Mouse (Mus musculus): ENCODE results near the gene Rbfox1. TPM values are rescaled to one million over a fixed set of nuclear protein-coding genes. Genes with fewer than 3 reads are reported as not detected.

Rbfox1 gene
- polyA plus RNA-seq, 1 experiment from 2014 or later, result 223 TPM

DNA sequence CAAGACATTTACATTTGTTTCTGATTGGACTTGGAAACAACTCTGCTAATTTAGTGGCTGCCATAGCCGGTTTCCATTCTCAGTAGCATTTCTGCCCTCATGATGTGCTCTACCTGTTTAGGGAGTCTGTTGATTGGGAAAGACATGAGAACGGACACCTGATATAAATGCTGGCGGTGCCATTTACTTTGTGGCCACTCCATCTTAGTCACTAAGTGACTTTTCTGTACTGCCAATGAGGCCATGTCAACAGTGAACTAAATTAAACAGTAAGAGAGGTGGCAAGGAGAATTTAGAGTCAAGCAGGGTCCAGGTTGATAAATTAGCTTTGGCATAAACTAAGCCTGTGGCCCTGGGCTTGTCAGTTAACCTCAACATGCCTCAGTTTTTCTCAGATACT is 1191.6 kb downstream of the Rbfox1 start:
- 97% methylated on average over 3 of the region's 3 CpGs for WGBS

DNA sequence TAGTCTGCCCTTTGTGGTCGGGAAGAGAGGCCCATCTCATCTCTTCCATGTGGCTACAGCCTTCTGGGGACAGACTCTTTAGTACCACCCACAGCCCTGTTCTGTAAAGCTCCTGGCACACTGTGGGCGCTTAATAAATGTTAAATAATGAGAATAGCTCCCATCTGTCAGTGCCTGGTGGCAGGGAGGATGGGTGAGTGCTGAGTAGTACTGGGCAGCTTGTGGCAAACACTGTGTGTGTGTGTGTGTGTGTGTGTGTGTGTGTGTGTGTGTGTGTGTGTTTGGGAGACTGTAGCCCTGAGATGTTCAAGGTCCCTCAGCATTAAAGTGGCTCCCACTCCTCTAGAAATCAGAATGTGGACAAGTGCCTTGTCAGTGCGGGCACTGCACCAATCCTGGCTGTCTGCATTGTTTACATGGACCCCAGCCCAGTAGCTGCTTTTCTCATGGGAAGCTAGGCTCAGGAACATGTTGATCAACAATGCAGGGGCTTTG is 1196.0 kb downstream of the Rbfox1 start:
- Histone ChIP-seq H3K9me3 (no peaks in the 10 kb centered on the region), H3K4me3 (no peak overlapping the region), H3K9ac (no peak overlapping the region), H3K36me3 (replicated peaks) (no peaks in the 10 kb centered on the region), H3K4me2 (no peak overlapping the region), H3K4me1 (no peaks in the 10 kb centered on the region), H3K27ac (no peak overlapping the region), H3K27me3 (replicated peaks) (no peaks in the 10 kb centered on the region)
- ATAC-seq (replicated peaks), result no peak; the same call in 1 of the 2 replicates
- WGBS, result 68% methylated on average over 3 of the region's 3 CpGs

More for the DNA sequence above, 1191.6 kb downstream of the Rbfox1 start:
- no peak overlapping the region for H3K9ac ChIP-seq
- H3K4me2 ChIP-seq, result no peak overlapping the region
- H3K4me1 ChIP-seq, result no peaks in the 10 kb centered on the region
- no peak overlapping the region for H3K27ac ChIP-seq
- no peaks in the 10 kb centered on the region for H3K36me3 ChIP-seq (replicated peaks)
- no peak overlapping the region for H3K4me3 ChIP-seq
- H3K27me3 ChIP-seq (replicated peaks), result no peaks in the 10 kb centered on the region
- ATAC-seq (replicated peaks), result no peak
- H3K9me3 ChIP-seq, result no peaks in the 10 kb centered on the region

DNA sequence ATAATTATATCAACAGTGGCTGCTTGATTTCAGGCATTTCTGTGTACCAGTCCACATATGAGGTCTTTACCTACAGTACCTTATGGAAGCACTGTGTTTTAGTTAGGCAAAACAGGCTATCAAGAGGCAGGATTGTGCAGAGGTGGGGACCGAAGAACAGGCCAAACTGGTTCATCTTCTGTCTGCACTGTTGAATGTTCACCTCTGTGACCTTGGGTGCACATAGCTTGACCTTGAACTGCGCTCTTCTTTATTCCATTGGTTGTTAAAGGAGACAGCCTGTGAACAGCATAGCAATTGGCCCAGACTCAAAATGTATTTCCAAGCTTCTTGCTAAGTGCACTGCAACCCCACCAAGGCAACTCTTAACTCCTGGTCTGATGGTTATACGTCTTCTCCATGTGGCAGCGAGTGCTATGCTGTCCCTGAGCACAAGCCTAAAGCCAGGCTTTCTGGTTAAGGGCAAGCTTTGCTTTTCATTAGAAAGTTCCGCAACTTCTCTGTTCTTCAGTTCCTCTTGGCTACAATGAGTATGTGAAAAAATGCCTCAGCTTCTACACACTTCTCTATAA is 1196.6 kb downstream of the Rbfox1 start:
- Histone ChIP-seq H3K4me1 (no peaks in the 10 kb centered on the region), H3K27me3 (replicated peaks) (no peaks in the 10 kb centered on the region), H3K4me2 (no peak overlapping the region), H3K4me3 (no peak overlapping the region), H3K36me3 (replicated peaks) (no peaks in the 10 kb centered on the region), H3K9me3 (no peaks in the 10 kb centered on the region), H3K9ac (no peak overlapping the region), H3K27ac (no peak overlapping the region)
- WGBS, result 85% methylated on average over 5 of the region's 5 CpGs
- no peak for ATAC-seq (replicated peaks)

DNA sequence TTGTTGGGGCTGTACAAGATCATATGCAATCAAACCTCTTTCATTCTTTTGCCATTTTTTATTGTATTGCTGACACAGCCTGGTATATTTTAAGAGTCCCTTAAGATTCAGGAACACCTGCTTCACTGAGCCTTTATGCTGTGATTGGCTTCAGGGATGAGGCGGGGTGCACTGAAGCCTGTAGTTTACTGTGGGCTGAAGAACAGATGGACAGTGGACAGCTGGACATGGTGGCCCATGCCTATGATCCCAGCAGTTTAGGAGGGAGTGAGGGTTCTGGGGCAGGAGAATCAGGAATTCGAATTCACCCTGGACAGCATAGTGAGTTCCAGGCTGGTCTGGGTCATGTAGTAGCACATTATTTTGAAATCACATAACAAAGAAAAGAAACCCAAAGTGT is 1198.8 kb downstream of the Rbfox1 start:
- H3K4me1 ChIP-seq, result no peaks in the 10 kb centered on the region
- H3K4me3 ChIP-seq, result no peak overlapping the region
- no peaks in the 10 kb centered on the region for H3K27me3 ChIP-seq (replicated peaks)
- ATAC-seq (replicated peaks), result no peak
- no peak overlapping the region for H3K27ac ChIP-seq
- H3K9me3 ChIP-seq, result no peaks in the 10 kb centered on the region
- H3K4me2 ChIP-seq, result no peak overlapping the region
- H3K36me3 ChIP-seq (replicated peaks), result no peaks in the 10 kb centered on the region
- no peak overlapping the region for H3K9ac ChIP-seq
- 94% methylated on average over 2 of the region's 2 CpGs for WGBS

GRCm38 (mm10) chr16:7088601-7089430 is 1203.7 kb downstream of the Rbfox1 start:
- Histone ChIP-seq H3K4me1 (no peaks in the 10 kb centered on the region), H3K4me2 (no peak overlapping the region), H3K36me3 (replicated peaks) (no peaks in the 10 kb centered on the region), H3K4me3 (no peak overlapping the region), H3K27ac (no peak overlapping the region), H3K27me3 (replicated peaks) (no peaks in the 10 kb centered on the region), H3K9ac (no peak overlapping the region), H3K9me3 (no peaks in the 10 kb centered on the region)
- 80% methylated on average over 10 of the region's 10 CpGs for WGBS
- no peak for ATAC-seq (replicated peaks)

DNA sequence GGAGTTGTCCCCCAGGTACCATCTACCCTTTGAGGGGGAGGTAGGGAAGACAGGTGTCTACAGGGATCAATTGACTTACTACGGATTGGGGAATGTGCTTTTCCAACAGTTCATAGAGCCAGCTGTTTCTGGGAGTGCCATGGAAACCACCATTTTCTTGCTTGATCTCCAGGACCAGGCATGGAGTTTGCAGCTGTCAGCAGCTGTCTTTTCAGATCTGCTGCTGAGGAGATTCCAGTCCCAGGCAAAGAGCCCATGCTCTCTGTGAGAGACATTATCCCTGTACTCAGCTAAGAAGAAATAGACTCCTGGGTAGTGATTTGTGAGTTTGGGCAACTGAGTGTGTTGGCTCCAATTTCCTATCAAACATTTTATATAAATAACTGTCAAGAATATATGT is 1204.3 kb downstream of the Rbfox1 start:
- no peak for ATAC-seq (replicated peaks)
- no peak overlapping the region for H3K27ac ChIP-seq
- H3K4me3 ChIP-seq, result no peak overlapping the region
- WGBS, result 78% methylated on average over 1 of the region's 1 CpGs
- no peak overlapping the region for H3K4me2 ChIP-seq
- H3K9ac ChIP-seq, result no peak overlapping the region
- H3K36me3 ChIP-seq (replicated peaks), result no peaks in the 10 kb centered on the region
- no peaks in the 10 kb centered on the region for H3K9me3 ChIP-seq
- no peaks in the 10 kb centered on the region for H3K4me1 ChIP-seq
- no peaks in the 10 kb centered on the region for H3K27me3 ChIP-seq (replicated peaks)

DNA sequence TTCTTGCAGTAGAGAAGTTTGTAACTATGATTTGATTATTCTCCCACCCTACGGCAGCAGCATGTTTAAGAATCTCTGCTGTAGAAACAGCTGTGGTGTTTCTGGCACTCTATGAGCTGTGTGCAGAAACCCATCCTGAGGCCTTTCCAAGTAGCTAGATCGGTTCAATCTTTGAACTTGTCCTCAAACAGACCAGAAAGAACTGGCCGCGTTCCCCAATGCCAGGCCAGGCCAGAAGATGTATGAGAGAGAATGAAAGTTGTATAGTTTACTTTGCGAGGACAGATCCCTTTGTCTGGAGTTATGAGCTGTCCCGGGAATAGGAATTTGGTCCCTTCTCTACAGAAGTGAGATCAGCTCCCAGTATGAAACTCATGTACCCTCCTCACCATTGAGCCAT is 1205.0 kb downstream of the Rbfox1 start:
- no peak overlapping the region for H3K4me2 ChIP-seq
- H3K36me3 ChIP-seq (replicated peaks), result no peaks in the 10 kb centered on the region
- H3K27ac ChIP-seq, result no peak overlapping the region
- no peak for ATAC-seq (replicated peaks)
- no peaks in the 10 kb centered on the region for H3K9me3 ChIP-seq
- no peaks in the 10 kb centered on the region for H3K27me3 ChIP-seq (replicated peaks)
- no peak overlapping the region for H3K9ac ChIP-seq
- no peaks in the 10 kb centered on the region for H3K4me1 ChIP-seq
- H3K4me3 ChIP-seq, result no peak overlapping the region
- 94% methylated on average over 6 of the region's 6 CpGs for WGBS

DNA sequence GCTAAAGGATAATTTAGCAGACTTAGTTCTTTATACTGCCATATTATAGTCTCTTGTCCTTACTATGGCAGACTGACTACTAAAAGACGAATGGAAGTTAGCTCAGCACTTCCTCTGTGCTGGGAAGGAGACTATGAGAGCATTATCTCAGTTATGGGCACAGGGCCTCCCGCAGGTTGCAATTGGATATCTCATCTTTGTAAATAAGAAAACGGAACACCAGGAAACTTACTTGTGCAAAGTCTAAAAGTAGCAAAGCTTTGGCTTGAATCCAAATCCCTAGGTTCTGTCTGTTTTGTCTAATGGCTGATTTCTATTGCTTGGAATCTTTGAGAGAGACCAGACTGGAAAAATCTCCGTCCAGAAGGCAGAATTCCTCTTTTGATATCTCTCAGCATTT is 1207.7 kb downstream of the Rbfox1 start:
- no peaks in the 10 kb centered on the region for H3K9me3 ChIP-seq
- H3K9ac ChIP-seq, result no peak overlapping the region
- no peak overlapping the region for H3K27ac ChIP-seq
- no peak overlapping the region for H3K4me3 ChIP-seq
- no peaks in the 10 kb centered on the region for H3K4me1 ChIP-seq
- no peak overlapping the region for H3K4me2 ChIP-seq
- no peak for ATAC-seq (replicated peaks)
- H3K27me3 ChIP-seq (replicated peaks), result no peaks in the 10 kb centered on the region
- WGBS, result 74% methylated on average over 4 of the region's 4 CpGs
- H3K36me3 ChIP-seq (replicated peaks), result no peaks in the 10 kb centered on the region

DNA sequence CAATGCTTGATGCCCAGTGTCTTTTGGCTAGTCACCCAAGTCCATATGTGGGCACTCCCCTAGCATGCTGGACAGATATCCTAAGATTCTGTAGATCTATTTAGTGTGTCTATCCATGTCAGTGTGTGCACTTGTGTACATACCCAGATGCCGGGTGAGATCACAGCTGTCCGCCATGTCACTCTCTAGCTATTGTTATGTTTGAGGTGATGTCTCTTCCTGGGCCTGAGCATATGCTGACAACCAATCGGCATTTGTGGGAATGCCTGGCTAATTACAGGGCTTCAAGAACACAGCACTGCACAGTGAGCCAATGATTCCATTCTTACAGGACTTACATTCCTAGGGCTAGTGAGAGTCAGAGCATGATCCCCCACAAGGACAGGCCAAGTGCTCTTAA is 1208.5 kb downstream of the Rbfox1 start:
- H3K4me1 ChIP-seq, result no peaks in the 10 kb centered on the region
- no peak for ATAC-seq (replicated peaks)
- no peak overlapping the region for H3K27ac ChIP-seq
- H3K36me3 ChIP-seq (replicated peaks), result no peaks in the 10 kb centered on the region
- 87% methylated on average over 3 of the region's 3 CpGs for WGBS
- H3K9me3 ChIP-seq, result no peaks in the 10 kb centered on the region
- no peak overlapping the region for H3K4me3 ChIP-seq
- no peak overlapping the region for H3K9ac ChIP-seq
- no peak overlapping the region for H3K4me2 ChIP-seq
- no peaks in the 10 kb centered on the region for H3K27me3 ChIP-seq (replicated peaks)

- no peak for ATAC-seq (replicated peaks)
- no peak overlapping the region for H3K4me2 ChIP-seq
- H3K9ac ChIP-seq, result no peak overlapping the region
- H3K27ac ChIP-seq, result no peak overlapping the region
- no peak overlapping the region for H3K4me3 ChIP-seq
- 77% methylated on average over 7 of the region's 7 CpGs for WGBS
- no peaks in the 10 kb centered on the region for H3K9me3 ChIP-seq
- no peaks in the 10 kb centered on the region for H3K27me3 ChIP-seq (replicated peaks)
- no peaks in the 10 kb centered on the region for H3K4me1 ChIP-seq
- H3K36me3 ChIP-seq (replicated peaks), result no peaks in the 10 kb centered on the region
Observed at GRCm38 (mm10) chr16:7094181-7094749, 1209.1 kb downstream of the Rbfox1 start.

DNA sequence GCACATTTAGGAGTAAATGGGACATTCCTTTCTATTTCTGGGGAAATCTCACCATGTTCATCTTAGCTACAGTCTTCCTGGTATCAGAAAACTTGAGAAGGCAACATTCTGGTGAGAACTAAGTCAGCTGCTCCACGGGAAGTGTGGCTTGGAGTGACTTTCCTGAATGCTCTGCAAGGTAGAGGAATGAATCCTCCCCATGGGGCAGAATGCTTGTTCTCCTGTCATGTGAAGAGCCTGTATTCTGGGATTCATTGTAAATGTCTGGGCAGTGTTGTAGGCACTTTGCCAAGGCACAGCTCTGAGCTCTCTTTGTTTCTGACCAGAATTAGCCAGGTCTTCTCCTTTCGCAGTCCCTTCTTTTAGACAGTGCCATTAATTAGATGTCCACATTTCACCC is 1211.9 kb downstream of the Rbfox1 start:
- H3K4me2 ChIP-seq, result no peak overlapping the region
- ATAC-seq (replicated peaks), result no peak
- H3K9me3 ChIP-seq, result no peaks in the 10 kb centered on the region
- H3K27ac ChIP-seq, result no peak overlapping the region
- H3K4me3 ChIP-seq, result no peak overlapping the region
- 72% methylated on average over 2 of the region's 2 CpGs for WGBS
- H3K36me3 ChIP-seq (replicated peaks), result no peaks in the 10 kb centered on the region
- no peak overlapping the region for H3K9ac ChIP-seq
- no peaks in the 10 kb centered on the region for H3K4me1 ChIP-seq
- H3K27me3 ChIP-seq (replicated peaks), result no peaks in the 10 kb centered on the region

GRCm38 (mm10) chr16:7097951-7098710 is 1213.0 kb downstream of the Rbfox1 start:
- Histone ChIP-seq H3K27ac (no peak overlapping the region), H3K27me3 (replicated peaks) (no peaks in the 10 kb centered on the region), H3K4me1 (no peaks in the 10 kb centered on the region), H3K9me3 (no peaks in the 10 kb centered on the region), H3K4me2 (no peak overlapping the region), H3K4me3 (no peak overlapping the region), H3K9ac (no peak overlapping the region), H3K36me3 (replicated peaks) (no peaks in the 10 kb centered on the region)
- no peak for ATAC-seq (replicated peaks)
- 92% methylated on average over 8 of the region's 8 CpGs for WGBS
